Mouse (Mus musculus) liver, embryonic 11.5 days (tissue): Measurements from ENCODE around the gene Tmem248. TPM values are rescaled to one million over a fixed set of nuclear protein-coding genes. Genes with fewer than 3 reads are reported as not detected.

Source experiments
- ATAC-seq: fragments of 200-750 bp; cut with Nextera tagmentation; replicated peaks from 2 replicates; pipeline ENCODE4 v1.8.0; 2017; ENCODE audit warnings: moderate number of reproducible peaks, mild to moderate bottlenecking, moderate TSS enrichment, moderate library complexity; ENCODE audit not compliant: low FRiP score
- DNase-seq: peaks from one replicate; pipeline ENCODE4 v3.0.0-alpha.2; 2017; ENCODE audit warnings: low spot score
- H3K27ac ChIP-seq: fragments of 300-500 bp; sonication (generic); 2 replicates; pipeline ENCODE4 v1.5.1; 2014; ENCODE audit warnings: mild to moderate bottlenecking, low read depth, low read length, control low read depth
- H3K27me3 ChIP-seq: fragments of 300-500 bp; sonication (generic); replicated peaks from 2 replicates; pipeline ENCODE4 v1.6.1; 2014; ENCODE audit warnings: low read length, mixed read lengths; ENCODE audit not compliant: control insufficient read depth, insufficient read depth
- H3K36me3 ChIP-seq: fragments of 300-500 bp; sonication (generic); 2 replicates; pipeline ENCODE4 v1.6.1; 2014; ENCODE audit warnings: mild to moderate bottlenecking, low read length, moderate library complexity, mixed read lengths; ENCODE audit not compliant: control insufficient read depth, insufficient read depth
- H3K4me1 ChIP-seq: fragments of 300-500 bp; sonication (generic); replicated peaks from 2 replicates; pipeline ENCODE4 v1.6.1; 2014; ENCODE audit warnings: low read length, mixed read lengths; ENCODE audit not compliant: control insufficient read depth, insufficient read depth
- H3K4me2 ChIP-seq: fragments of 300-500 bp; sonication (generic); 2 replicates; pipeline ENCODE4 v1.6.1; 2014; ENCODE audit warnings: mild to moderate bottlenecking, control low read depth, moderate library complexity
- H3K4me3 ChIP-seq: fragments of 300-500 bp; sonication (generic); 2 replicates; pipeline ENCODE4 v1.5.1; 2014; ENCODE audit warnings: low read depth, low read length, control low read depth
- H3K9ac ChIP-seq: fragments of 300-500 bp; sonication (generic); 2 replicates; pipeline ENCODE4 v1.6.1; 2014; ENCODE audit warnings: low read depth, low read length, control low read depth
- H3K9me3 ChIP-seq: fragments of 300-500 bp; sonication (generic); 2 replicates; pipeline ENCODE4 v1.6.1; 2016; ENCODE audit warnings: low read length, inconsistent platforms, mixed read lengths; ENCODE audit not compliant: control insufficient read depth
- WGBS: fragments of 180-500 bp; shearing (Covaris S2); extraction: QIAGEN DNeasy Blood & Tissue Kit; methylation state at CpG from one replicate; pipeline ENCODE4 v1.1.7; 2014; 5-methylcytosine and 5-hydroxymethylcytosine counted together
- polyA plus RNA-seq: library from polyadenylated mRNA; unstranded; fragments of >200 nt; fragmentation: Nextera tagmentation; extraction: Ambion mirVana; gene quantifications from 2 replicates; pipeline ENCODE4 v1.2.1, GENCODE M21; 2014

Tmem248 gene
- polyA plus RNA-seq, 1 experiment from 2014 or later: 49.0 TPM

GRCm38 (mm10) chr5:130193760-130194159 is 23.1 kb upstream of the Tmem248 start:
- peaks cover 30% of the 10 kb centered on the region for H3K36me3 ChIP-seq

DNA sequence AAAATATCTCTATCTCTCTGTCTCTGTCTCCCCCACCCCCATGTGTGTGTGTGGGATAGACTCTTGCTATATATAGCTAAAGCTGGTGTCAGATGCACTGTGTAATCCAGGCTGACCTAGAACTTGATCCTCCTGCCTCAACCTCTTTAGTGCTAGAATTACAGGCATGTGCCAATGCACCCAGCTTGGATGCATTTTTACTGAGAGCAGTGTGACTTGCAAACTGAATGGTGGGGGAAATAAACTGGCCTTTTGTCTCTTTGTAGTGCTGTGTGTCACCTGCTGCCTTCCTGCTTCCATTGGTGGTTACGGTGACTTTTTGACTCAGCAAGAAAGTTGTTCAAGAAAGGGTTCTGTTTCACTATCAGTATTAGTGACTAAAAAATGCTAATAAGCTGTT is 20.6 kb upstream of the Tmem248 start:
- Histone ChIP-seq H3K36me3 (peaks cover 27% of the 10 kb centered on the region), H3K4me3 (no peak overlapping the region), H3K27me3 (no peaks in the 10 kb centered on the region), H3K27ac (no peak overlapping the region), H3K4me2 (no peak overlapping the region), H3K9me3 (no peaks in the 10 kb centered on the region), H3K4me1 (no peaks in the 10 kb centered on the region), H3K9ac (no peak overlapping the region)
- WGBS: 93% methylated on average over 1 of the region's 1 CpGs
- 0 out of 2 replicates have a peak, but pooled peaks have one; percentile 39 for ATAC-seq
- DNase-seq: no peak

More at GRCm38 (mm10) chr5:130193760-130194159, 23.1 kb upstream of the Tmem248 start:
- no peaks in the 10 kb centered on the region for H3K9me3 ChIP-seq
- WGBS: 89% methylated on average over 3 of the region's 3 CpGs
- no peak for ATAC-seq
- H3K27ac ChIP-seq: no peak overlapping the region
- DNase-seq: no peak
- no peak overlapping the region for H3K9ac ChIP-seq
- H3K4me1 ChIP-seq: no peaks in the 10 kb centered on the region
- no peak overlapping the region for H3K4me3 ChIP-seq
- no peak overlapping the region for H3K4me2 ChIP-seq
- H3K27me3 ChIP-seq: no peaks in the 10 kb centered on the region

- 81% methylated on average over 3 of the region's 3 CpGs for WGBS
- Histone ChIP-seq H3K27ac (no peak overlapping the region), H3K9ac (no peak overlapping the region), H3K4me3 (no peak overlapping the region), H3K9me3 (no peaks in the 10 kb centered on the region), H3K4me1 (no peaks in the 10 kb centered on the region), H3K36me3 (peaks cover 30% of the 10 kb centered on the region), H3K4me2 (no peak overlapping the region), H3K27me3 (no peaks in the 10 kb centered on the region)
- DNase-seq (no peak), ATAC-seq (no peak)
Measured at GRCm38 (mm10) chr5:130197454-130197853, 19.4 kb upstream of the Tmem248 start.

- ATAC-seq: no peak
- Histone ChIP-seq H3K27me3 (no peaks in the 10 kb centered on the region), H3K27ac (no peak overlapping the region), H3K9me3 (no peaks in the 10 kb centered on the region), H3K36me3 (peaks cover 31% of the 10 kb centered on the region), H3K9ac (no peak overlapping the region), H3K4me1 (no peaks in the 10 kb centered on the region), H3K4me3 (no peak overlapping the region), H3K4me2 (no peak overlapping the region)
- 91% methylated on average over 7 of the region's 7 CpGs for WGBS
- DNase-seq: no peak
Measured at GRCm38 (mm10) chr5:130197981-130198380, 18.9 kb upstream of the Tmem248 start.

GRCm38 (mm10) chr5:130200233-130201029 is 16.4 kb upstream of the Tmem248 start:
- Histone ChIP-seq H3K4me3 (no peak overlapping the region), H3K4me1 (no peaks in the 10 kb centered on the region), H3K4me2 (no peak overlapping the region), H3K27ac (no peak overlapping the region), H3K9me3 (no peaks in the 10 kb centered on the region), H3K36me3 (peaks cover 32% of the 10 kb centered on the region), H3K9ac (no peak overlapping the region), H3K27me3 (no peaks in the 10 kb centered on the region)
- DNase-seq (no peak), ATAC-seq (no peak)
- 87% methylated on average over 10 of the region's 10 CpGs for WGBS

GRCm38 (mm10) chr5:130203948-130204347 is 12.9 kb upstream of the Tmem248 start:
- no peak overlapping the region for H3K4me3 ChIP-seq

DNA sequence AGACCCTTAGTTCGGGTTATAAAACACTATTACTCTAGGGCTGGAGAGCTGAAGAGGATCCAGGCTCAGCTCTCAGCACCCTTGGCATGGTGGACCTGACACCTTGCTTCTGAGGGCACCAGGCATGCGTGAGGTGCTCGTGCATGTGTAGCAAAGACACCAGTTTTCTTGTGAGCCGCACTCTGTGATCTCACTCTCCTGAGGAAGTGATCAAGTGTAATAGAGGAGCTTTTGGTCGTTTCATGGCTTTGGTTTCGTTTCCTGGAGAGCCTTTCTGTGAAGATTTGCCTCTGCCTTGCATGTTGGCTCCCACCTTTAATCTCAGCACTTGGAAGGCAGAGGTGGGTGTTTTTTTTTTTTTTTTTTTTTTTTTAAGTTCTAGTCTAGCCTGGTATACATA is 12.3 kb upstream of the Tmem248 start:
- no peaks in the 10 kb centered on the region for H3K4me1 ChIP-seq
- H3K27ac ChIP-seq: no peak overlapping the region
- DNase-seq: no peak
- H3K9ac ChIP-seq: no peak overlapping the region
- no peak overlapping the region for H3K4me2 ChIP-seq
- H3K9me3 ChIP-seq: no peaks in the 10 kb centered on the region
- peaks cover 22% of the 10 kb centered on the region for H3K36me3 ChIP-seq
- no peak overlapping the region for H3K4me3 ChIP-seq
- H3K27me3 ChIP-seq: no peaks in the 10 kb centered on the region
- no peak for ATAC-seq
- 81% methylated on average over 6 of the region's 6 CpGs for WGBS

More at GRCm38 (mm10) chr5:130203948-130204347, 12.9 kb upstream of the Tmem248 start:
- Histone ChIP-seq H3K4me2 (no peak overlapping the region), H3K9ac (no peak overlapping the region), H3K9me3 (no peaks in the 10 kb centered on the region), H3K27me3 (no peaks in the 10 kb centered on the region), H3K36me3 (peaks cover 24% of the 10 kb centered on the region), H3K27ac (no peak overlapping the region), H3K4me1 (no peaks in the 10 kb centered on the region)
- 68% methylated on average over 4 of the region's 4 CpGs for WGBS
- DNase-seq (no peak), ATAC-seq (no peak)

DNA sequence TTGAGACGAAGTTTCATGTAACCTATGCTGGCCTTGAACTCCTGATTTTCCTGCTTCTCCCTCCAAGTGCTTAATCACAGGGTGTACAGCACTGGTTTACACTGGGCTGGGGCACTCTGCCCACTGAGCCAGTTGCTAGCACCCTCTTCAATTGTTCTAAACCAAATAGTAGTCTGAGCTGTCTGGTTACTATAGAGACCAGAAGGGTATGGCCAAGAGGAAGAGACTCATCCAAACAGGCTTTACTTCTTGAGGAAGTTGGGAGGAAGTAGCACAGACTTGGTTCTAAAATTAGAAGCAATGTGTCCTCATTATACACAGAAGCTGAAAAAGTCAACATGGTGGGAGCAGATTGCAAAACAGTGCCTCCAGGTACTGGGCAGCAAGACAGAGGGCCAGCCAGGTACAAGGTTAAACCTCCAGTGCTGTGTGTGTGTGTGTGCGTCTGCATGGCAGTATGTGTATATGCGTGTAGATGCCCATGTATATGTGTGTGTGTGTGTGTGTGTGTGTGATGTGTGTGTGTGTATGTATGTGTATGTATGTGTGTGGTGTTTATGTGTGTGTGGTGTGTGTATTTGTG is 11.3 kb upstream of the Tmem248 start:
- no peak overlapping the region for H3K4me3 ChIP-seq
- ATAC-seq: no peak
- H3K9me3 ChIP-seq: no peaks in the 10 kb centered on the region
- no peak overlapping the region for H3K9ac ChIP-seq
- no peak for DNase-seq
- H3K36me3 ChIP-seq: peaks cover 29% of the 10 kb centered on the region
- H3K4me1 ChIP-seq: no peaks in the 10 kb centered on the region
- WGBS: 80% methylated on average over 3 of the region's 3 CpGs
- H3K27ac ChIP-seq: no peak overlapping the region
- H3K27me3 ChIP-seq: no peaks in the 10 kb centered on the region
- no peak overlapping the region for H3K4me2 ChIP-seq

- Histone ChIP-seq H3K4me1 (no peaks in the 10 kb centered on the region), H3K9me3 (no peaks in the 10 kb centered on the region), H3K4me3 (no peak overlapping the region), H3K36me3 (peaks cover 32% of the 10 kb centered on the region), H3K4me2 (no peak overlapping the region), H3K27me3 (no peaks in the 10 kb centered on the region), H3K27ac (no peak overlapping the region), H3K9ac (no peak overlapping the region)
- DNase-seq (no peak), ATAC-seq (no peak)
- 93% methylated on average over 4 of the region's 4 CpGs for WGBS
Measured at GRCm38 (mm10) chr5:130207299-130207698, 9.6 kb upstream of the Tmem248 start.
